Mouse (Mus musculus): ENCODE measurements around the gene Gdf3. TPM values are rescaled to one million over a fixed set of nuclear protein-coding genes. Genes with fewer than 3 reads are reported as not detected.

Gdf3 gene
- polyA plus RNA-seq, 1 experiment from 2014 or later, result 0.06 TPM

- Histone ChIP-seq H3K4me2 (ENCODE audit: low read length) (peak overlapping the region; percentile 71), H3K9ac (ENCODE audit: low read depth, low read length) (no peak overlapping the region), H3K9me3 (ENCODE audit: control insufficient read depth, low read length) (no peaks in the 10 kb centered on the region), H3K27ac (ENCODE audit: low read depth, low read length) (no peak overlapping the region), H3K4me3 (ENCODE audit: low read length) (no peak overlapping the region), H3K27me3 (replicated peaks; ENCODE audit: control insufficient read depth, insufficient read depth, low read length) (no peaks in the 10 kb centered on the region), H3K36me3 (ENCODE audit: control insufficient read depth, insufficient read depth, low read length) (no peaks in the 10 kb centered on the region), H3K4me1 (ENCODE audit: control insufficient read depth, insufficient read depth, low read depth, low read length) (peaks cover 5% of the 10 kb centered on the region)
- 89% methylated on average over 3 of the region's 3 CpGs for WGBS
- ATAC-seq, result no peak
These were observed 8.3 kb downstream of the Gdf3 start for GRCm38 (mm10) chr6:122601615-122602014.

DNA sequence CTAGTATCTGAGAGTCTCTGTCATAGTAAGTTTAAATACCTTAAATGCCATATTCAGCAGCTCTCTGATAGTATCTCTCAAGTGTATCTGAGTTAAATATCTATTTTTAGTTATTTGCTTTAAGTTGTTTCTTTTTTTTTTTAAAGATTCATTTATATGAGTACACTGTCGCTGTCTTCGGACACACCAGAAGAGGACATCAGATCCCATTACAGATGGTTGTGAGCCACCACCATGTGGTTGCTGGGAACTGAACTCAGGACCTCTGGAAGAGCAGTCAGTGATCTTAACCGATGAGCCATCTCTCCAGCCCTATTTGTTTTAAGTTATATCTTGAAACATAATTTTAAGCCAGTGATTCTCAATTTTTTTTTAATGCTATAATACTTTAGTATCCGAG is 8.9 kb downstream of the Gdf3 start:
- H3K9ac ChIP-seq (ENCODE audit: low read depth, low read length), result no peak overlapping the region
- WGBS, result 83% methylated on average over 4 of the region's 4 CpGs
- H3K4me1 ChIP-seq (ENCODE audit: control insufficient read depth, insufficient read depth, low read depth, low read length), result peaks cover 5% of the 10 kb centered on the region
- H3K27me3 ChIP-seq (replicated peaks; ENCODE audit: control insufficient read depth, insufficient read depth, low read length), result no peaks in the 10 kb centered on the region
- no peaks in the 10 kb centered on the region for H3K36me3 ChIP-seq (ENCODE audit: control insufficient read depth, insufficient read depth, low read length)
- no peak overlapping the region for H3K4me3 ChIP-seq (ENCODE audit: low read length)
- no peaks in the 10 kb centered on the region for H3K9me3 ChIP-seq (ENCODE audit: control insufficient read depth, low read length)
- no peak overlapping the region for H3K4me2 ChIP-seq (ENCODE audit: low read length)
- H3K27ac ChIP-seq (ENCODE audit: low read depth, low read length), result no peak overlapping the region
- no peak for ATAC-seq

DNA sequence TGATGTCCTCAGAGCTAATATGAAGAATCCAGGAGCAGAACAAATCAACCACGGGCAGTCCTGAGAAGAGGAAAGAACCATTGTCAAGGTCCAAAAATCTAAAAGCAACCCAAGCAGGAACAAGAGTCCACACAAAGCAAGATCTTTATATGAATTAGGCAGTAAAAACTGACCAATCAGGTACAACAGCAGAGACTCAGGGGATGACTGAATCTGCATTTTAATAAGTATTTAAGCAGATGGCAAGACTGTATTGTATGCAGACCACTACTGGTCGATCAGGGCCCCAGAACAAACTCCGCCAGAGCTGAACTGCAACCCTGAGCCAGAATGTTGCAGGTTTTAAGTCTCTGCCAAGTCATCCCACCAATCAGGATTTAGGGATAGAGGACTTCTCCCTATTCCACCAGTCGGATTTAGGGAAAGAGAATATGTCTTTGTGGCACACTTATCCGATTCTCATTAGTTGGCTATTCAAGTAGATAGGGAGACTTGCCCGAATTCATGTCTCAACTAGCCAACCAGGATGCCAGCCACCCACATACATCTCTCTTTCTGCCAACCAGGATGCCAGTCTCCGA is 9.7 kb downstream of the Gdf3 start:
- ATAC-seq, result no peak
- Histone ChIP-seq H3K27ac (ENCODE audit: low read depth, low read length) (no peak overlapping the region), H3K4me2 (ENCODE audit: low read length) (no peak overlapping the region), H3K4me3 (ENCODE audit: low read length) (no peak overlapping the region), H3K9me3 (ENCODE audit: control insufficient read depth, low read length) (no peaks in the 10 kb centered on the region), H3K9ac (ENCODE audit: low read depth, low read length) (no peak overlapping the region), H3K36me3 (ENCODE audit: control insufficient read depth, insufficient read depth, low read length) (no peaks in the 10 kb centered on the region), H3K4me1 (ENCODE audit: control insufficient read depth, insufficient read depth, low read depth, low read length) (peaks cover 5% of the 10 kb centered on the region), H3K27me3 (replicated peaks; ENCODE audit: control insufficient read depth, insufficient read depth, low read length) (no peaks in the 10 kb centered on the region)
- WGBS, result 69% methylated on average over 7 of the region's 7 CpGs

GRCm38 (mm10) chr6:122599054-122599737 is 10.7 kb downstream of the Gdf3 start:
- no peak overlapping the region for H3K27ac ChIP-seq (ENCODE audit: low read depth, low read length)
- no peaks in the 10 kb centered on the region for H3K9me3 ChIP-seq (ENCODE audit: control insufficient read depth, low read length)
- H3K4me2 ChIP-seq (ENCODE audit: low read length), result no peak overlapping the region
- peaks cover 5% of the 10 kb centered on the region for H3K4me1 ChIP-seq (ENCODE audit: control insufficient read depth, insufficient read depth, low read depth, low read length)
- no peak for ATAC-seq
- no peak overlapping the region for H3K9ac ChIP-seq (ENCODE audit: low read depth, low read length)
- WGBS, result 92% methylated on average over 9 of the region's 9 CpGs
- H3K27me3 ChIP-seq (replicated peaks; ENCODE audit: control insufficient read depth, insufficient read depth, low read length), result no peaks in the 10 kb centered on the region
- no peak overlapping the region for H3K4me3 ChIP-seq (ENCODE audit: low read length)
- no peaks in the 10 kb centered on the region for H3K36me3 ChIP-seq (ENCODE audit: control insufficient read depth, insufficient read depth, low read length)

DNA sequence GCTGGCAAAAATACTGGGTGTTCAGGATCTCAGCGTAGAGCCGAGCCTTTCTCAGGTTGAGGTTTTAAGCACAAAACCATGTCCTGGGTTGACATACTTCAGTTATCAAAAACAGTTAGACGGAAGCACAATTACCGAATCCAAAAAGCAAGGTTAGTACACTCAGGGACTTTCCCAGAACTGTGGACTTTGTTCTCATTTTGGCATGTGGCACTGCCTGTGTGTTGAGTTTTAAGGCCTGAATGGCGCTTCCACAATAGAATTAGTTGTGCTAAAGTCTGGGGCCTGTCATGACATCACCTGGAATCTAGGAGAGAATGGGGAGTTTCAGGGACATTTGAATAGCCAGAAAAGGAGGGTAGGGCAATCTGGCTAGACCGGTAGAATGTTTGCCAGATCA is 11.5 kb downstream of the Gdf3 start:
- 80% methylated on average over 6 of the region's 6 CpGs for WGBS
- no peak for ATAC-seq
- Histone ChIP-seq H3K9ac (ENCODE audit: low read depth, low read length) (no peak overlapping the region), H3K4me2 (ENCODE audit: low read length) (no peak overlapping the region), H3K36me3 (ENCODE audit: control insufficient read depth, insufficient read depth, low read length) (no peaks in the 10 kb centered on the region), H3K27ac (ENCODE audit: low read depth, low read length) (no peak overlapping the region), H3K9me3 (ENCODE audit: control insufficient read depth, low read length) (no peaks in the 10 kb centered on the region), H3K4me1 (ENCODE audit: control insufficient read depth, insufficient read depth, low read depth, low read length) (peaks cover 5% of the 10 kb centered on the region), H3K27me3 (replicated peaks; ENCODE audit: control insufficient read depth, insufficient read depth, low read length) (no peaks in the 10 kb centered on the region), H3K4me3 (ENCODE audit: low read length) (no peak overlapping the region)

DNA sequence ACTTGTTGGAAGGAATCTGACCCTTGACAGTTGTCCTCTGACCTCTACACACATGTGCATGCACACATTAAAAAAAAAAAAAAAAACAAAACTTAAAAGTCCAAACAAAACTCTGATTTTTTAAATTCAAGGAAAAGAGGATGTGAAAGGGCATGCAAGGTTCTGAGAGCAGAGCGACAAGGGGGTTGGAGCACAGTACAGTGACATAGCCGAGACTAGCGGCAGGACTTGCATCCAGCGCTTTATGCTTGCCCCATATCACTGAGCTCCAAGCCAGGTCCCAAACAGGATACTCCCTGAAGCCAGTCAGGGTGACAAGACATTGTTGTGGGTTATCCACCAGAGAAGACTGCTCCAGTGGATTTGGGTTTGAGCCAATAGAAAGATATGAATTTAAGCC is 11.9 kb downstream of the Gdf3 start:
- Histone ChIP-seq H3K9me3 (ENCODE audit: control insufficient read depth, low read length) (no peaks in the 10 kb centered on the region), H3K4me1 (ENCODE audit: control insufficient read depth, insufficient read depth, low read depth, low read length) (peaks cover 5% of the 10 kb centered on the region), H3K36me3 (ENCODE audit: control insufficient read depth, insufficient read depth, low read length) (no peaks in the 10 kb centered on the region), H3K27ac (ENCODE audit: low read depth, low read length) (no peak overlapping the region), H3K27me3 (replicated peaks; ENCODE audit: control insufficient read depth, insufficient read depth, low read length) (no peaks in the 10 kb centered on the region), H3K4me2 (ENCODE audit: low read length) (no peak overlapping the region), H3K9ac (ENCODE audit: low read depth, low read length) (no peak overlapping the region), H3K4me3 (ENCODE audit: low read length) (no peak overlapping the region)
- ATAC-seq, result no peak
- 95% methylated on average over 4 of the region's 4 CpGs for WGBS

DNA sequence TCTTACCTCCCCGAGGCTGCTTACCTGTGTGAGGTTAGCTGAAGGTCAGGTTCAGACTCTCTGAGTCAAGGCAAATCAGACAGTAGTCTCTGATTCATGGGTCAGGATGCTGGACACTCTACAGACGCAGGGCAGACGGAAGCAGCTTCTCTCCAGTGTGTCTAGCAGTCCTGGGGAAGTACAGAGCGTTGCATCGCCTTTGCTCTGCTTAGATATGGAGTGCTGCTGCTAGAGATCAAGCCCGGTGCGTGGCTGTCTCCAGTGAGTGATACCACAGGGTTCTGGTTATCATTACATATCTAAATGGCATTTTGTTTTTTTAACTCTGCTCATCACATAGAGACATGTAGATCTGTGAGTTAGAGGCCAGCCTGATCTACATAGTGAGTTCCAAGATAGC is 13.3 kb downstream of the Gdf3 start:
- Histone ChIP-seq H3K27me3 (replicated peaks; ENCODE audit: control insufficient read depth, insufficient read depth, low read length) (no peaks in the 10 kb centered on the region), H3K4me3 (ENCODE audit: low read length) (no peak overlapping the region), H3K4me2 (ENCODE audit: low read length) (no peak overlapping the region), H3K9me3 (ENCODE audit: control insufficient read depth, low read length) (no peaks in the 10 kb centered on the region), H3K27ac (ENCODE audit: low read depth, low read length) (no peak overlapping the region), H3K4me1 (ENCODE audit: control insufficient read depth, insufficient read depth, low read depth, low read length) (no peaks in the 10 kb centered on the region), H3K9ac (ENCODE audit: low read depth, low read length) (no peak overlapping the region), H3K36me3 (ENCODE audit: control insufficient read depth, insufficient read depth, low read length) (no peaks in the 10 kb centered on the region)
- 87% methylated on average over 7 of the region's 7 CpGs for WGBS
- no peak for ATAC-seq

DNA sequence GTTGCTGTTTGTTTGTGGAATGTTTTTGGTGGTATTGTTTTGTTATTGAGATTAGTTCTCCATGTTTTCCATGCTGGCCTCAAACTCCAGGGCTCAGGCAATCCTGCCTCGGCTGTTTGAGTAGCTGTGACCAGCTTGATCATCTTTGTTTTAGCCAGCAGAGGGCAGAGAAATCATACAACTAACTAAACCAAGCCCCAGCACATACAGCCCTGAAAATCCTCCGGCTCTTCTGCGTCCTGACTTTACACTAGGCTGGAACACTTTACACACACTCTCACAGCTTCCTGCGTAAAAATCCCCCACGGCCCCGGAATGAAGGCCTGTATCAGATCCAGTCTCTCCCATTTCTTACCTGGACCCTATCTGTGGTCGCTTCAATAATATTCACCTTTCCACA is 14.2 kb downstream of the Gdf3 start:
- 29% methylated on average over 7 of the region's 7 CpGs for WGBS

GRCm38 (mm10) chr6:122592905-122593304 is 17.0 kb downstream of the Gdf3 start:
- Histone ChIP-seq H3K4me1 (ENCODE audit: control insufficient read depth, insufficient read depth, low read depth, low read length) (no peaks in the 10 kb centered on the region), H3K4me3 (ENCODE audit: low read length) (no peak overlapping the region), H3K9me3 (ENCODE audit: control insufficient read depth, low read length) (no peaks in the 10 kb centered on the region), H3K9ac (ENCODE audit: low read depth, low read length) (no peak overlapping the region), H3K27me3 (replicated peaks; ENCODE audit: control insufficient read depth, insufficient read depth, low read length) (no peaks in the 10 kb centered on the region), H3K27ac (ENCODE audit: low read depth, low read length) (no peak overlapping the region), H3K4me2 (ENCODE audit: low read length) (no peak overlapping the region), H3K36me3 (ENCODE audit: control insufficient read depth, insufficient read depth, low read length) (no peaks in the 10 kb centered on the region)
- WGBS, result 90% methylated on average over 2 of the region's 2 CpGs
- no peak for ATAC-seq

More for the DNA sequence above, 14.2 kb downstream of the Gdf3 start:
- no peak overlapping the region for H3K27ac ChIP-seq (ENCODE audit: low read depth, low read length)
- H3K4me1 ChIP-seq (ENCODE audit: control insufficient read depth, insufficient read depth, low read depth, low read length), result no peaks in the 10 kb centered on the region
- H3K9ac ChIP-seq (ENCODE audit: low read depth, low read length), result no peak overlapping the region
- H3K4me2 ChIP-seq (ENCODE audit: low read length), result no peak overlapping the region
- no peaks in the 10 kb centered on the region for H3K9me3 ChIP-seq (ENCODE audit: control insufficient read depth, low read length)
- H3K4me3 ChIP-seq (ENCODE audit: low read length), result no peak overlapping the region
- H3K36me3 ChIP-seq (ENCODE audit: control insufficient read depth, insufficient read depth, low read length), result no peaks in the 10 kb centered on the region
- ATAC-seq, result peak; percentile 87
- H3K27me3 ChIP-seq (replicated peaks; ENCODE audit: control insufficient read depth, insufficient read depth, low read length), result no peaks in the 10 kb centered on the region
